Mouse (Mus musculus) left cerebral cortex, adult 2 months (tissue): Measurements from ENCODE around the gene Gm20518. TPM values are rescaled to one million over a fixed set of nuclear protein-coding genes. Genes with fewer than 3 reads are reported as not detected.
A peak's percentile ranks its signal among the peaks of the same experiment; 100 is the strongest.

ENCODE experiments used
- DNase-seq, 2 experiments: peaks; one replicate each; pipeline ENCODE4 v3.0.0; 2021 to 2022; ENCODE audit warnings: low spot score in 2 of 2, mixed read lengths in 1 of 2; ENCODE audit errors: extremely low spot score in 1 of 2
- H3K27ac ChIP-seq: fragments of 200-600 bp; 2 replicates; pipeline ENCODE4 v1.8.1; 2022
- H3K4me3 ChIP-seq: fragments of 200-600 bp; 2 replicates; pipeline ENCODE4 v1.8.1; 2022
- CTCF ChIP-seq: fragments of 200-600 bp; IDR thresholded peaks from 2 replicates; pipeline ENCODE4 v1.8.1; 2022; ENCODE audit warnings: antibody characterized with exemption, mild to moderate bottlenecking, moderate library complexity
- intact Hi-C: fragments of 180-260 bp; cut with DNase I; formaldehyde crosslinking; loops from one replicate; pipeline ENCODE4 v1.15.1; 2025
- total RNA-seq, 2 experiments: library from RNA; stranded (reverse); gene quantifications; 2 replicates each; pipeline ENCODE4 v1.2.3; 2021

Gene Gm20518
- total RNA-seq, 2 experiments from 2014 or later = 2.3 to 3.2 TPM

GRCm38 (mm10) chr16:17834543-17834942, 56.9 kb downstream of the Gm20518 start:
- TF ChIP-seq CTCF = no peak
- intact Hi-C loops = no loop called here
- Histone ChIP-seq H3K4me3 (peak overlapping the region; percentile 69), H3K27ac (peak overlapping the region; percentile 62)
- DNase-seq = no peak

GRCm38 (mm10) chr16:17833681-17834399, 57.6 kb downstream of the Gm20518 start:
- peak overlapping the region; percentile 69 for H3K4me3 ChIP-seq
- no peak; the same call in none of the 2 replicates for TF ChIP-seq CTCF
- intact Hi-C loops = no loop called here
- DNase-seq = peak; percentile 67 to 76
- H3K27ac ChIP-seq = peak overlapping the region; percentile 94

- DNase-seq = peak in 1 of 2 experiments; percentile 58
- peak overlapping the region; percentile 69 for H3K4me3 ChIP-seq
- no peak for TF ChIP-seq CTCF
- peak overlapping the region; percentile 94 for H3K27ac ChIP-seq
- intact Hi-C loops = no loop called here
Measured at GRCm38 (mm10) chr16:17833321-17833680, 58.2 kb downstream of the Gm20518 start.

GRCm38 (mm10) chr16:17832821-17833220, 58.6 kb downstream of the Gm20518 start, which contains the start of gene B830017H08Rik:
Gene B830017H08Rik, plus strand, starts transcription at chr16:17833121.
- DNase-seq = no peak
- peak within 1 kb of the TSS; percentile 69 for H3K4me3 ChIP-seq
- H3K27ac ChIP-seq = peak within 1 kb of the TSS; percentile 94
- intact Hi-C loops = no loop called here
- TF ChIP-seq CTCF = no peak

- no peak overlapping the region for H3K4me3 ChIP-seq
- no peak; the same call in 1 of the 2 replicates for TF ChIP-seq CTCF
- no peak for DNase-seq
- intact Hi-C loops = no loop called here
- no peak overlapping the region for H3K27ac ChIP-seq
Measured at GRCm38 (mm10) chr16:17831781-17832180, 59.7 kb downstream of the Gm20518 start.

GRCm38 (mm10) chr16:17830385-17831178, 60.9 kb downstream of the Gm20518 start:
- Histone ChIP-seq H3K4me3 (no peak overlapping the region), H3K27ac (no peak overlapping the region)
- no peak for DNase-seq
- TF ChIP-seq CTCF = no peak
- intact Hi-C loops = no loop called here

GRCm38 (mm10) chr16:17828867-17829266, 62.6 kb downstream of the Gm20518 start:
- intact Hi-C loops = no loop called here
- no peak overlapping the region for H3K4me3 ChIP-seq
- DNase-seq = no peak
- TF ChIP-seq CTCF = no peak
- H3K27ac ChIP-seq = no peak overlapping the region

GRCm38 (mm10) chr16:17828229-17828628, 63.2 kb downstream of the Gm20518 start:
- Histone ChIP-seq H3K4me3 (no peak overlapping the region), H3K27ac (no peak overlapping the region)
- intact Hi-C loops = no loop called here
- DNase-seq = no peak
- TF ChIP-seq CTCF = no peak

- no peak for DNase-seq
- H3K27ac ChIP-seq = no peak overlapping the region
- intact Hi-C loops = no loop called here
- TF ChIP-seq CTCF = no peak
- no peak overlapping the region for H3K4me3 ChIP-seq
Measured at GRCm38 (mm10) chr16:17826500-17826899, 65.0 kb downstream of the Gm20518 start.

- no peak for DNase-seq
- no peak overlapping the region for H3K4me3 ChIP-seq
- intact Hi-C loops = loop anchor here (10.0 kb wide), 1 partner anchor 262 kb away; no protein-coding TSS in a partner anchor
- no peak for TF ChIP-seq CTCF
- H3K27ac ChIP-seq = no peak overlapping the region
Measured at GRCm38 (mm10) chr16:17816528-17816927, 74.9 kb downstream of the Gm20518 start.

- peak; percentile 54 to 66 for DNase-seq
- Histone ChIP-seq H3K27ac (peak overlapping the region; percentile 19; the same call in 1 of the 2 replicates), H3K4me3 (peak overlapping the region; percentile 48)
- intact Hi-C loops = loop anchor here (10.0 kb wide), 1 partner anchor 261 kb away; no protein-coding TSS in a partner anchor
- TF ChIP-seq CTCF = peak; percentile 72
Measured at GRCm38 (mm10) chr16:17815411-17816402, 75.8 kb downstream of the Gm20518 start.
